In the genomic region with DNA sequence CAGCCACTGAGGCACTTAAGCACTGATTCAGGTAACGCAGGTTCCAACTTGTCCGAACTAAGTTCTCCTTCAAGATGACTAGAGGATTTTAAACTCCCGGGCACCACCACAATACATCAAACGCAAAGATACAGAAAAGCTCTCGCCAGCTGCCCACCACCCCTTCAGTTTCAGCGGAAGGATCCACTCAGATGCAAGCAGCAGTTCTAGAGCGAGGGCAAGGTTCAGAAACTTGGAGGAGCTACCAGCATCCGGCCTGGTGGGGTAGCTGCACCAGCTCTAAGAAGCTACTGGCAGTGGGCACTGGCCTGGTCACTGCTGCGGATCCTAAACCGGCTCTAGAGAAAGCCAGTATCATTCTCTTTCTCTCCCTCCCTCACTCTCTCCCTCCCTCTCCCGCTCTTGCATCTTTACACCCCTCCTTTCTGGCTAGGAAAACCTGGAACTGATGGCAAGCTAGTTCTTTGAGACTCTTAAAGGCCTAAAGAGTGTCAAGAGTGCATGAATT, we compare ENCODE assay signal across 15 mouse cellular contexts. TPM values are rescaled to one million over a fixed set of nuclear protein-coding genes. Genes with fewer than 3 reads are reported as not detected.
A peak's percentile ranks its signal among the peaks of the same experiment; 100 is the strongest.
DNase-seq lines count a peak whose midpoint lies in the region; ATAC-seq lines count a peak whose summit lies in the region.
"Had no signal": no experiment of that assay in that cellular context is flagged by ENCODE, and none has a peak within 500 bp of the region (broad histone marks: within the 10 kb centered on the region; RNA-seq: fewer than 3 reads in every experiment).

No protein-coding gene starts in this region.

- H3K36me3 ChIP-seq in forebrain, embryonic 10.5 days (replicated peaks), result no peaks in the 10 kb centered on the region
- H3K36me3 ChIP-seq in forebrain, embryonic 15.5 days, result no peaks in the 10 kb centered on the region
- no peaks in the 10 kb centered on the region for H3K36me3 ChIP-seq in midbrain, embryonic 12.5 days
- H3K36me3 ChIP-seq in midbrain, embryonic 15.5 days (replicated peaks), result no peaks in the 10 kb centered on the region
- H3K36me3 ChIP-seq: intestine, embryonic 15.5 days; limb, embryonic 13.5 days; liver, embryonic 15.5 days had no signal

- H3K9ac ChIP-seq in forebrain, embryonic 15.5 days (replicated peaks), result no peak overlapping the region
- H3K9ac ChIP-seq in midbrain, embryonic 12.5 days (replicated peaks), result no peak overlapping the region
- no peak overlapping the region for H3K9ac ChIP-seq in midbrain, embryonic 15.5 days
- H3K9ac ChIP-seq: intestine, embryonic 15.5 days; limb, embryonic 13.5 days; liver, embryonic 15.5 days had no signal

- peak; percentile 21 for DNase-seq in forebrain, embryonic 10.5 days (ENCODE audit: extremely low spot score, low spot score)
- DNase-seq in embryo, embryonic 11 days, result peak; percentile 22
- peak; percentile 58 for DNase-seq in retina, postnatal 1 day
- no peak for DNase-seq in urinary bladder, postnatal 36 days (ENCODE audit: low spot score in 2 of 2)
- DNase-seq: heart, postnatal 14 days; thymus, postnatal 36 days had no signal

- H3K27me3 ChIP-seq in forebrain, embryonic 10.5 days (ENCODE audit: poor library complexity, severe bottlenecking), result peaks cover 67% of the 10 kb centered on the region
- H3K27me3 ChIP-seq in forebrain, embryonic 15.5 days, result 0 out of 2 replicates have a peak, but pooled peaks cover 3% of the 10 kb centered on the region
- H3K27me3 ChIP-seq in midbrain, embryonic 12.5 days, result peaks cover 33% of the 10 kb centered on the region
- H3K27me3 ChIP-seq in midbrain, embryonic 15.5 days (replicated peaks), result no peaks in the 10 kb centered on the region; the same call in 1 of the 2 replicates
- H3K27me3 ChIP-seq: Patski had no signal

- 5% methylated on average over 11 of the region's 11 CpGs for WGBS in forebrain, embryonic 10.5 days
- WGBS in forebrain, embryonic 15.5 days, result 31% methylated on average over 11 of the region's 11 CpGs
- WGBS in midbrain, embryonic 12.5 days, result 18% methylated on average over 11 of the region's 11 CpGs
- 22% methylated on average over 11 of the region's 11 CpGs for WGBS in midbrain, embryonic 15.5 days

- H3K4me2 ChIP-seq in forebrain, embryonic 15.5 days (replicated peaks), result no peak overlapping the region
- peak overlapping the region; percentile 92; the same call in 1 of the 2 replicates for H3K4me2 ChIP-seq in midbrain, embryonic 12.5 days (replicated peaks)
- no peak overlapping the region for H3K4me2 ChIP-seq in midbrain, embryonic 15.5 days
- H3K4me2 ChIP-seq: liver, embryonic 15.5 days had no signal

- H3K27ac ChIP-seq in forebrain, embryonic 10.5 days, result peak overlapping the region; percentile 35; the same call in 1 of the 2 replicates
- H3K27ac ChIP-seq in forebrain, embryonic 15.5 days (replicated peaks), result no peak overlapping the region
- H3K27ac ChIP-seq in midbrain, embryonic 12.5 days (replicated peaks), result no peak overlapping the region
- no peak overlapping the region for H3K27ac ChIP-seq in midbrain, embryonic 15.5 days
- H3K27ac ChIP-seq: intestine, embryonic 15.5 days; limb, embryonic 13.5 days; liver, embryonic 15.5 days had no signal

- 0 out of 2 replicates have a peak overlapping the region, but pooled peaks have one; percentile 77 for H3K4me3 ChIP-seq in forebrain, embryonic 10.5 days
- no peak overlapping the region for H3K4me3 ChIP-seq in forebrain, embryonic 15.5 days
- no peak overlapping the region for H3K4me3 ChIP-seq in midbrain, embryonic 12.5 days
- H3K4me3 ChIP-seq in midbrain, embryonic 15.5 days, result no peak overlapping the region
- H3K4me3 ChIP-seq: intestine, embryonic 15.5 days; limb, embryonic 13.5 days; liver, embryonic 15.5 days had no signal

- no peaks in the 10 kb centered on the region for H3K9me3 ChIP-seq in forebrain, embryonic 10.5 days
- no peaks in the 10 kb centered on the region for H3K9me3 ChIP-seq in forebrain, embryonic 15.5 days
- H3K9me3 ChIP-seq in midbrain, embryonic 12.5 days, result no peaks in the 10 kb centered on the region
- H3K9me3 ChIP-seq in midbrain, embryonic 15.5 days, result no peaks in the 10 kb centered on the region
- H3K9me3 ChIP-seq: intestine, embryonic 15.5 days; limb, embryonic 13.5 days; liver, embryonic 15.5 days had no signal

- peaks cover 55% of the 10 kb centered on the region for H3K4me1 ChIP-seq in forebrain, embryonic 10.5 days
- peaks cover 27% of the 10 kb centered on the region for H3K4me1 ChIP-seq in forebrain, embryonic 15.5 days
- peaks cover 19% of the 10 kb centered on the region for H3K4me1 ChIP-seq in midbrain, embryonic 12.5 days
- peaks cover 19% of the 10 kb centered on the region for H3K4me1 ChIP-seq in midbrain, embryonic 15.5 days
- H3K4me1 ChIP-seq: liver, embryonic 15.5 days had no signal

- ATAC-seq in forebrain, embryonic 15.5 days (replicated peaks), result no peak
- ATAC-seq in midbrain, embryonic 12.5 days (ENCODE audit: low FRiP score, low read depth), result no peak
- no peak for ATAC-seq in midbrain, embryonic 15.5 days (replicated peaks)
- no peak for ATAC-seq in erythroblast, adult 5-6 weeks (replicated peaks; ENCODE audit: low FRiP score, poor library complexity, severe bottlenecking)
- ATAC-seq: forebrain, embryonic 14.5 days; intestine, embryonic 15.5 days; Patski had no signal

RNA-seq across cellular contexts. Expression of a gene that starts 1.1 kb away (rescaled TPM):
- polyA plus RNA-seq in forebrain, embryonic 10.5 days (2016; fragmentation: Nextera tagmentation; extraction: Ambion mirVana), result 30.5 and 31.5 TPM in 2 replicates
- 35.9 and 36.0 TPM in 2 replicates for polyA plus RNA-seq in forebrain, embryonic 15.5 days (2015; fragmentation: Nextera tagmentation; extraction: Ambion mirVana)
- polyA plus RNA-seq in midbrain, embryonic 12.5 days (2016; fragmentation: Nextera tagmentation; extraction: Ambion mirVana), result 43.5 and 48.9 TPM in 2 replicates
- polyA plus RNA-seq in midbrain, embryonic 15.5 days (2015; fragmentation: Nextera tagmentation; extraction: Ambion mirVana), result 36.5 and 36.7 TPM in 2 replicates
- total RNA-seq in erythroblast, adult 5-6 weeks (2015; ENCODE audit: low replicate concordance), result not detected in 2 replicates
- total RNA-seq in erythroblast, adult 5-6 weeks (2017; ENCODE audit: low replicate concordance), result not detected in 2 replicates

Comparison
In these comparisons a context has a peak if more than half of its experiments do, and no peak if none do; other contexts are left out.
1. DNase-seq: peak in forebrain, embryonic 10.5 days (single experiment), embryo, embryonic 11 days (single experiment) and retina, postnatal 1 day (single experiment); none in urinary bladder, postnatal 36 days (0 of 2).